Mouse (Mus musculus) intestine, embryonic 15.5 days (tissue): ENCODE measurements around the gene Sh3rf1. TPM values are rescaled to one million over a fixed set of nuclear protein-coding genes. Genes with fewer than 3 reads are reported as not detected.

ENCODE experiments used
- ATAC-seq: fragments of 200-750 bp; cut with Nextera tagmentation; 2 replicates; pipeline ENCODE4 v1.8.0; 2017; ENCODE audit warnings: moderate TSS enrichment, moderate library complexity
- H3K27ac ChIP-seq: fragments of 300-500 bp; sonication (generic); 2 replicates; pipeline ENCODE4 v1.5.1; 2015; ENCODE audit warnings: mild to moderate bottlenecking, inconsistent platforms
- H3K27me3 ChIP-seq: fragments of 300-500 bp; sonication (generic); replicated peaks from 2 replicates; pipeline ENCODE4 v1.6.1; 2015; ENCODE audit warnings: inconsistent platforms
- H3K36me3 ChIP-seq: fragments of 300-500 bp; sonication (generic); 2 replicates; pipeline ENCODE4 v1.6.1; 2015; ENCODE audit warnings: inconsistent platforms
- H3K4me1 ChIP-seq: fragments of 300-500 bp; sonication (generic); replicated peaks from 2 replicates; pipeline ENCODE4 v1.6.1; 2015; ENCODE audit warnings: inconsistent platforms
- H3K4me2 ChIP-seq: fragments of 300-500 bp; sonication (generic); replicated peaks from 2 replicates; pipeline ENCODE4 v1.6.1; 2015; ENCODE audit warnings: mild to moderate bottlenecking, inconsistent platforms
- H3K4me3 ChIP-seq: fragments of 300-500 bp; sonication (generic); replicated peaks from 2 replicates; pipeline ENCODE4 v1.5.1; 2015; ENCODE audit warnings: inconsistent platforms
- H3K9ac ChIP-seq: fragments of 300-500 bp; sonication (generic); 2 replicates; pipeline ENCODE4 v1.6.1; 2015; ENCODE audit warnings: inconsistent platforms
- H3K9me3 ChIP-seq: fragments of 300-500 bp; sonication (generic); 2 replicates; pipeline ENCODE4 v1.6.1; 2016; ENCODE audit warnings: inconsistent platforms
- WGBS: fragments of 180-500 bp; shearing (Covaris S2); methylation state at CpG from one replicate; pipeline ENCODE4 v1.1.7; 2015; 5-methylcytosine and 5-hydroxymethylcytosine counted together
- polyA plus RNA-seq: library from polyadenylated mRNA; unstranded; fragments of >200 nt; fragmentation: Nextera tagmentation; extraction: Ambion mirVana; gene quantifications from 2 replicates; pipeline ENCODE4 v1.2.1, GENCODE M21; 2015

Gene Sh3rf1
- polyA plus RNA-seq, 1 experiment from 2014 or later = 11.4 TPM

DNA sequence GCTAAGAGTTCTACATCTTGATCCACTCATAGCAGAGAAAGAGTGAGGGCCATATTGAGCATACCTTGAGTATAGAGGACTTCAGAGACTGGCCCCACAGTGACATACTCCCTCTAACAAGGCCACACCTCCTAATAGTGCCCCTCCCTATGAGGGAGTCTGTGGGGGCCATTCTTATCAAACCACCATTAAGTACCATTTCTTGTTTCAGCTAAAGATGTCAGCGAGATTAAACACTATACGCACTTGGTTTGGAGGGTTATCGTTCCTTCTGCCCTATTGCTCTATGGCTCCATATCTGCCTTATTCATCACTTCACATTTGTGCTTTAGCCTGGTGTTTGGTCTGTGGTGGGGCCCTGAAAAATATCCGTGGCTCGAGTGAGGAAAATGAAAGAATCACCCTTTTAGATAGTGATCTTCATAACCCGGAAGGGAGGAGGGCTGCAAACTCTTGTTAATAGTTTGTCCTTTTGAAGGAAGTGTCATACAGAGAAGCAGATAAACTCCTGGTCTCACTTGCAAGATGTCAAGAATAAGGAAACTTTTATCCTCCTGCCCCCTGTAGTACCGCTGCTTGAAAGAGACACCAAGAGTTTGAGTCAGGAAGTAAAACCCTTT is 81.9 kb downstream of the Sh3rf1 start:
- H3K4me3 ChIP-seq = no peak overlapping the region
- H3K36me3 ChIP-seq = no peaks in the 10 kb centered on the region
- H3K27me3 ChIP-seq = no peaks in the 10 kb centered on the region
- no peak overlapping the region for H3K27ac ChIP-seq
- H3K4me2 ChIP-seq = no peak overlapping the region
- H3K9ac ChIP-seq = no peak overlapping the region
- 80% methylated on average over 7 of the region's 7 CpGs for WGBS
- H3K9me3 ChIP-seq = no peaks in the 10 kb centered on the region
- ATAC-seq = no peak
- H3K4me1 ChIP-seq = peaks cover 4% of the 10 kb centered on the region; the same call in 1 of the 2 replicates

DNA sequence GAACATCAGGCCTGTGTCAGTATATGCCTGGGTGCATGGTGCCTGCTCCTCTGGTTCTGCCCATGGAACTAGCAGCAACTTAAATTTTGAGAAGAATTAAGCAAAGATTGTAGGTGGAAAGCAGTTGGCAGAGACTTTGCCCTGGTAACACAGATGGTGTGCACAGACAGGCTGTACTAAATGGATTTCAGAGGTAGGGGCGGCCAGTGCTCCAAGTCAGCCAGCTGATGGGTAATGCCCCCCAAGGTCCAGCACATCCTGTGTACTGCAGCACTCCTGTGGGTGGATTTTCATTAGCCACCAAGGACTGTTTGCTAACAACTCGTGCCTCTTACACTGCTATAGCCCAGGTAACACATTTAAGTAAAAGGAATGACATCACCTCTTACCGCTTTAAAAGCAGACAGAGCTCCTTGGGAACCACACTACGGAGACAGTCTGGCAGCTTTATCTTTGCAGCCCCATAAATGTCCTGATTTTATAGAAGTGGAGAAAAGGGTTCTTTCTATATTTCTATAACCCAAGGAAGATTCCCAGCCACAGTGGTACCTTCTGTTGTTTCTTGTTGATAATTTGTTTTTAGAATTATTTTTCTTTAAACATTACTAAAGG is 82.9 kb downstream of the Sh3rf1 start:
- H3K4me2 ChIP-seq = no peak overlapping the region
- H3K4me3 ChIP-seq = no peak overlapping the region
- H3K27ac ChIP-seq = no peak overlapping the region
- no peaks in the 10 kb centered on the region for H3K9me3 ChIP-seq
- H3K4me1 ChIP-seq = peaks cover 4% of the 10 kb centered on the region; the same call in 1 of the 2 replicates
- no peak for ATAC-seq
- H3K27me3 ChIP-seq = no peaks in the 10 kb centered on the region
- 68% methylated on average over 4 of the region's 4 CpGs for WGBS
- H3K9ac ChIP-seq = no peak overlapping the region
- no peaks in the 10 kb centered on the region for H3K36me3 ChIP-seq

GRCm38 (mm10) chr8:61308896-61309295 is 85.2 kb downstream of the Sh3rf1 start:
- Histone ChIP-seq H3K4me3 (no peak overlapping the region), H3K9ac (no peak overlapping the region), H3K36me3 (no peaks in the 10 kb centered on the region), H3K9me3 (no peaks in the 10 kb centered on the region), H3K27ac (no peak overlapping the region), H3K4me2 (no peak overlapping the region), H3K4me1 (peaks cover 4% of the 10 kb centered on the region; the same call in 1 of the 2 replicates), H3K27me3 (no peaks in the 10 kb centered on the region)
- ATAC-seq = no peak

- Histone ChIP-seq H3K9me3 (no peaks in the 10 kb centered on the region), H3K4me1 (peaks cover 4% of the 10 kb centered on the region; the same call in 1 of the 2 replicates), H3K27me3 (no peaks in the 10 kb centered on the region), H3K27ac (no peak overlapping the region), H3K36me3 (no peaks in the 10 kb centered on the region), H3K4me3 (no peak overlapping the region), H3K9ac (no peak overlapping the region), H3K4me2 (no peak overlapping the region)
- 54% methylated on average over 20 of the region's 20 CpGs for WGBS
- ATAC-seq = no peak
These were observed 86.1 kb downstream of the Sh3rf1 start for GRCm38 (mm10) chr8:61309530-61310402.

DNA sequence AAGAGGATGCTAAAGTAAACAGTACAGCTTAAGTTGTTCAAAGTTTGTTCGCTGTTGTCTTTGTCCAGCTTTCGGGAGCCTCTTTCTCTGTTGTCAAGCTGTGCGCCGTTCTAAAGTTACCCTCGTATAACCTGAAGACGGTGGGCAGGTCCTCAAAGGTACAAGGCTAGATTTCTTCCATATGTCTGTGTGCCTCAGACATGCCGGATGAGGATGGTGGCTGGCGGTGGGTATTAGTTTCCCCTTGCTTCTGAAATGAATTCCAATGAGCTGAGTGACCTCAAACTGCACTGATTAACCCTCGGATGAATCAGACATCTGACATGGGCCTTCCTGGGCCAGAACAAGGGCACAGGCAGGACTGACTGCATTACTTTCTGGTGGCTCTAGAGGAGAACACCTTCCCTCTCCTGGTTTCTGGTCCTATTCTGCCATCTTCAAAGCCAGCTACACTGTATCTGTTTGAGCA is 86.8 kb downstream of the Sh3rf1 start:
- Histone ChIP-seq H3K4me3 (no peak overlapping the region), H3K36me3 (no peaks in the 10 kb centered on the region), H3K4me1 (peaks cover 4% of the 10 kb centered on the region; the same call in 1 of the 2 replicates), H3K9me3 (no peaks in the 10 kb centered on the region), H3K27ac (no peak overlapping the region), H3K9ac (no peak overlapping the region), H3K4me2 (no peak overlapping the region), H3K27me3 (no peaks in the 10 kb centered on the region)
- ATAC-seq = no peak
- 52% methylated on average over 9 of the region's 9 CpGs for WGBS

DNA sequence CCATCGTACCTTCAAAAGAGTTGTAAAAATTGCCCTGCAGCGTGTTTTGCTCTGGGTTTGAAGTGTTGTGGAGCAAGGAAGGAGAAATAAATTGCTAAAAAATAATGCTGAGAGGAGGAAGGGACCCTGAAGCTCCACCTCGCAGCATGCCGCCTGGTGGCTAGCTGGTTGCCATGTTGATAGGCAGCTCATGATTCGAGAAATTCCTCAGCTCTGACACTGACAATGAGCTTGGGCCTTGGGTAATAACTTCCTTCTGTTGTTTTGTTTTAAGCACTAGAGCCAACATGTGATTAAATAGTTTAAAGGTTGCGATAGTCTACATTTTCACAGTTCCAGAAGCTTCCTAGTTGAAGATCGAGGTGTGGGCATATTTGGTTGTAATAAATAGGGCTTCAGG is 89.3 kb downstream of the Sh3rf1 start:
- no peaks in the 10 kb centered on the region for H3K9me3 ChIP-seq
- WGBS = 87% methylated on average over 7 of the region's 7 CpGs
- no peak overlapping the region for H3K27ac ChIP-seq
- H3K4me1 ChIP-seq = peaks cover 4% of the 10 kb centered on the region; the same call in 1 of the 2 replicates
- H3K4me3 ChIP-seq = no peak overlapping the region
- no peaks in the 10 kb centered on the region for H3K36me3 ChIP-seq
- H3K9ac ChIP-seq = no peak overlapping the region
- ATAC-seq = no peak
- H3K4me2 ChIP-seq = no peak overlapping the region
- H3K27me3 ChIP-seq = no peaks in the 10 kb centered on the region

GRCm38 (mm10) chr8:61316012-61316767 is 92.5 kb downstream of the Sh3rf1 start:
- no peaks in the 10 kb centered on the region for H3K4me1 ChIP-seq
- H3K27me3 ChIP-seq = no peaks in the 10 kb centered on the region
- H3K4me2 ChIP-seq = no peak overlapping the region
- H3K36me3 ChIP-seq = no peaks in the 10 kb centered on the region
- WGBS = 51% methylated on average over 10 of the region's 10 CpGs
- H3K9me3 ChIP-seq = no peaks in the 10 kb centered on the region
- H3K4me3 ChIP-seq = no peak overlapping the region
- no peak overlapping the region for H3K9ac ChIP-seq
- H3K27ac ChIP-seq = no peak overlapping the region
- peak; percentile 38; the same call in 1 of the 2 replicates for ATAC-seq

GRCm38 (mm10) chr8:61316813-61317534 is 93.3 kb downstream of the Sh3rf1 start:
- Histone ChIP-seq H3K9me3 (no peaks in the 10 kb centered on the region), H3K36me3 (no peaks in the 10 kb centered on the region), H3K27ac (peak overlapping the region; percentile 20; the same call in 1 of the 2 replicates), H3K4me1 (no peaks in the 10 kb centered on the region), H3K9ac (no peak overlapping the region), H3K4me2 (no peak overlapping the region), H3K4me3 (no peak overlapping the region), H3K27me3 (no peaks in the 10 kb centered on the region)
- WGBS = 83% methylated on average over 10 of the region's 10 CpGs
- peak; percentile 65; the same call in 1 of the 2 replicates for ATAC-seq

DNA sequence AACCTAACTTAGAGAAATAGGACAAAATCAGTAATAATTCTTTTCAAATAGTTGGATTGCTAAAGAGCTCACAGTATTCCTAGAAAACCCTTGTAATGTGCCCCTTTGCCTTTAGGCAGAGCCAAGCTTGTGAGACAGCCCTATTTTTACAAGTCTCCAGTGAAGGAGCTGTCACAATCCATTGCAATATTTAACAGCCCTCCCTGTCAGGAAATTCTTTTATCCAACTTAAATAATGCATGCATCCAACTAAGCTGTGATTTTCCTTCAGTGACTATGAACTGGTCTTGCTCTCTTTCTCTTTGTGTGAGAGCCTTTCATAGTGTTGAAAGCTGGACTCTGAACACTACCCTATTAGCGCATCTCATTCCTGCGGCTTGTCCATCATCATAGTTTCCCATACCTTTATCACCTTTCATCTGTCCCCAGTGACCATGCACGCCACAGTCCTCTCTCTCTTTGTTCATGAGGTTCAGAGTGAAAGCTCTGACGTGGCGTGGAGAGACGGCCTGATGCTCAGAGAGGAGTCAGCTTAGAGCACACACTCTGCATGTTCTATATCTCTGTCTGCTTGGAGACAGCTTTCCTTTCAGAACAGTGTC is 94.0 kb downstream of the Sh3rf1 start:
- Histone ChIP-seq H3K4me2 (no peak overlapping the region), H3K4me1 (no peaks in the 10 kb centered on the region), H3K9me3 (no peaks in the 10 kb centered on the region), H3K9ac (no peak overlapping the region), H3K27ac (no peak overlapping the region), H3K36me3 (no peaks in the 10 kb centered on the region), H3K27me3 (no peaks in the 10 kb centered on the region), H3K4me3 (no peak overlapping the region)
- 96% methylated on average over 6 of the region's 6 CpGs for WGBS
- ATAC-seq = no peak

- no peaks in the 10 kb centered on the region for H3K4me1 ChIP-seq
- no peaks in the 10 kb centered on the region for H3K36me3 ChIP-seq
- ATAC-seq = no peak
- H3K4me2 ChIP-seq = no peak overlapping the region
- WGBS = 73% methylated on average over 3 of the region's 3 CpGs
- no peaks in the 10 kb centered on the region for H3K9me3 ChIP-seq
- H3K27me3 ChIP-seq = no peaks in the 10 kb centered on the region
- H3K4me3 ChIP-seq = no peak overlapping the region
- no peak overlapping the region for H3K27ac ChIP-seq
- H3K9ac ChIP-seq = no peak overlapping the region
These were observed 97.5 kb downstream of the Sh3rf1 start for GRCm38 (mm10) chr8:61321216-61321615.

DNA sequence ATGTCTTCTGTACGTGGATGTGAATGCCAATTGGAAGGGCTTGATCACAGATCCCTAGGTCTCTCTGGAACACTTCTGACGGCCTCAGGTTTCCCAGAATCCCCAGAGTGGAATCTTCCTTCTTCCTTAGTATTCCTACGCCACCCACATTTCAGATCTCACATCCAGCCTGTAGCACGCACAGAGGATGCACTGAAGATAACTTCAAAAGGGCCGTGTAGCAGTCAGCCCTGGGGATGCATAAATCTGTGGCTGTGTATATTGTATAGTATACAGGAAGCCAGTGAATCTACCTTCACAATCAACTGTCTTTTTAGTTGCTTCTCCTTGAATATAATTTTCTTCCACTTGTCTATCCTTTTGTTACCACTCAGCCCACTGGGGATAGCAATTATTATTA is 98.1 kb downstream of the Sh3rf1 start:
- H3K4me1 ChIP-seq = no peaks in the 10 kb centered on the region
- ATAC-seq = no peak
- no peaks in the 10 kb centered on the region for H3K36me3 ChIP-seq
- H3K27me3 ChIP-seq = no peaks in the 10 kb centered on the region
- H3K4me3 ChIP-seq = no peak overlapping the region
- no peak overlapping the region for H3K4me2 ChIP-seq
- no peaks in the 10 kb centered on the region for H3K9me3 ChIP-seq
- no peak overlapping the region for H3K9ac ChIP-seq
- WGBS = 83% methylated on average over 5 of the region's 5 CpGs
- H3K27ac ChIP-seq = no peak overlapping the region
